Mouse (Mus musculus) heart, adult 18-20 months (tissue): ENCODE data around the gene Axl. TPM values are rescaled to one million over a fixed set of nuclear protein-coding genes. Genes with fewer than 3 reads are reported as not detected.

Experiments used
- DNase-seq, 2 experiments: peaks; one replicate each; pipeline ENCODE4 v3.0.0; 2021 to 2022; ENCODE audit warnings: mixed read lengths in 1 of 2
- long read RNA-seq, 2 experiments: library from polyadenylated mRNA; stranded (forward); transcript quantifications; one replicate each; pipeline ENCODE4 v2.0.0; 2021
- total RNA-seq, 2 experiments: library from RNA; stranded (reverse); gene quantifications; 2 replicates each; pipeline ENCODE4 v1.2.3; 2021

The Axl gene
- total RNA-seq = 10 to 100 TPM; 52.0 to 57.2 TPM
- long read RNA-seq, experiment 1, full-length matches to known transcripts = 22 of 32 reads
- long read RNA-seq, experiment 1, partial matches to known transcripts = 6 of 32 reads
- long read RNA-seq, experiment 1, other reads (novel, unspliced or antisense) = 4 of 32 reads
- long read RNA-seq, experiment 2, full-length matches to known transcripts = 12 of 19 reads
- long read RNA-seq, experiment 2, partial matches to known transcripts = 0 of 19 reads
- long read RNA-seq, experiment 2, other reads (novel, unspliced or antisense) = 7 of 19 reads

DNA sequence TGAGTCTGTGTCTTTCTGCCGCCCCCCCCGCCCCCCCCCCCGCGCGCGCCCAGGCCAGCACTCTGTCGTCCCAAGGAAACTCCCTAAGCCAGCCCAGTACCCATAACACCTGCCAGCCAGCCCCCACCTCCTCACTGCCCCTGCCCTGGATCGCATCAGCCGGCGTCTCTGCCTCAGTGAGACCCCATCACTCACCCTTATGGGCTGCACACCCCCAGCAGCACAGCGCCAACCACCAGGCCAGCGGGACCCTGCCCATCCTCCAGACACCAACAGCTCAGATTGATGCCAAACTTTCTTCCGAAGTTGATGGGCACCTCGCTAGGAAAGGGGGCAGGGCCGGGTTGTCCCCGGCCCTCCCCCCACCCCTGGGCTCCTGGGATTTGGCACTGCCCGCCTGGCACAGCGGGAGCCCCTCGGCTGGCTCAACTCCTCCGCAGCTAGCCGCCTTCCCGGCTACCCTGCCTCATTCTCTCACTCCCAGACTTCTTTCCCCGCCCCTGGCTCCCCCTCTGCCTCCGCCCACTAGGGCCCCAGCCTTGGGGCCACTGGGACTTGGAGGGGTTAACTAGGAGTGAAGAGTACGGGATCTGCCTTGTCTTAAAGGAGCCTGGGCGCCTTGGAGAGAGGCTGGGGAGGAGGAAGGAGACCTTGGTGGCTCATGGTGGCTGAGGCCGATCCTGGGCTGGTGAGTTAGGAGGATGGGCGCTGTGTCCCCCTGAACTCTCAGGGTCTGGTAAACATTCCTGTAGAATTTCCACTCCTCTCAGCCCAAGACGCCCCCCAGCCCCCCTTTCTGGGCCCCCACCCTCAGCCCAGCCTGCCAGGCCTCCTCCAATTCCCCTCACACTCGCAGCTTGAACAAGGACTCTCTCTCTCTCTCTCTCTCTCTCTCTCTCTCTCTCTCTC lies at the start of gene Axl:
TSS of gene Axl (minus strand) at position 486 of the 909 bp plus-strand sequence.
- peak; percentile 90 for DNase-seq

DNA sequence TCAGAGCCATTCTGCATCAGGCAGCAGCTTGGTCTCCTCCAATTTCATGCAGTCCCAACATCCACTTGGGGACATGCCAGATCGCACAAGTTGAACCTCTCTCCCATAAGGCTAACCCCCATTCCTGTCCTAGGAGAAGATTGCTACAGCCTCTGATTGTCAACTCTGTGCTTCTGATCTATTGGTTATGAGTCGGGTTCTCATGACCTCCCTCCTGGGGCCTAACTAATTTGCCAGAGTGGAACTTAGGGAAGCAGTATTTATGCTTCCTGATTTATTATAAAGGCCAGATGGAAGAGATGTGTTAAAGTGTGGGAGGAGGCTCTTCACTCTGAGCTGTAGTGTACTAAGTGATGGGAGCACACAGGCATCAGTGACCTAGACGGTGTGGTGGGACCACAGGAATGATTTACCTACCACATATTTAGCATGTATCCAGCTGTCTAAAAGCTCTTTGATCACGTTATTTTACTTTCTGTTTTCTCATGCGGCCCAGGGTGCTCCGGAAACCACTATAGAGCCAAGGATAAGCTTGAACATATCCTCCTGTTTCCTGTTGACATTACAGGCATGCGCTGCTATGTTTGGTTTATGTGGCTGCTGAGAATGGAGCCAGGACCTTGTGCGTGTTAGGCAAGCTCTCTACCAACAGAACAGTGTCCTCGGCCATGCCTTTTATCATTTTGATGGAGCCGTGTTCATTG lies 46.8 kb upstream of the Axl start:
- no peak for DNase-seq

DNA sequence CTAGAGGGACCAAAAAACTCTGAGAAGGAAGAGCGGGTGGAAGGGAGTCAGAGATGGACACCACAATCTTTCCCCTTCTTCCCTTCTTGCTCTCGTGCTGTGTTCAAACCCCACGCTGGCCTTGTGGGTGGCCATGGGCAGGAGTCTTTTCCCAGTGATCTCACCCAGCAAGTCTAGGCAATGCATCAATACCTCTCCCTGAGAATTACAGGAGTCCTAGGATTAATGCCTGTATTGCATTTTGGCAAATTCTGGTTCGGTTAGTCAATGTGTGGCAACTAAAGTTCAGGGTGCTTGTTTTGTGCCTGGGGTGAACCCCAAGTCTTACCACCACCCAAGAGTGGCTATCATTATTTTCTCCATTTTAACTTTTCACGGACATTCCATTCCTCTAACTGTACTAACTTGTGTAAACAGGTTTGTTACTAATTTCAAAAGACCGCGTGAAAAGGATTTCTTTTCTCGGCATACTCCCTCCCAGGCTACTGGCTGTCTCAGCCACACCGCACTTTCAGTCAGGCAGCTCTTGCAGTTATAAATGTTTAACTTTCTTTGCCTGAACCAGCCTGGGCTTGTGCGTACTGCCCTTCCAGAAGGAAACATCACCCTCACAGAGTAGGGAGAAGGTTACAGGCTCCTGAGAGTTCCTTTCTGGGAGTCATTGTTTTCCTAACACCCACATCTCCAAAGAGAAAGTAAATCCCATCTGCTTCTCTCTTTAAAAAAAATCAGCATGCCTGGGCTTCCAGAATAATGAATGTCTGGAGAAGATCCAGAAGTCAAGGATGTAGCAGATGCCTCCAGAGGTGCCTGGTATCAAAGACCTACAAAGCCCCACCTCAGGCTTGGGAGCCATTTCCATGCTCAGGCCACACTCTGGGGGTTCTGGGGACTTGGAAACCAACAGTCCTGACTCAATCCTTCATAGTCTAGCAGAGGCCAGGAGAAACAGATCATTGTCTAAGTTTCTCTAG lies 43.3 kb upstream of the Axl start:
- peak; percentile 19 to 28 for DNase-seq

DNA sequence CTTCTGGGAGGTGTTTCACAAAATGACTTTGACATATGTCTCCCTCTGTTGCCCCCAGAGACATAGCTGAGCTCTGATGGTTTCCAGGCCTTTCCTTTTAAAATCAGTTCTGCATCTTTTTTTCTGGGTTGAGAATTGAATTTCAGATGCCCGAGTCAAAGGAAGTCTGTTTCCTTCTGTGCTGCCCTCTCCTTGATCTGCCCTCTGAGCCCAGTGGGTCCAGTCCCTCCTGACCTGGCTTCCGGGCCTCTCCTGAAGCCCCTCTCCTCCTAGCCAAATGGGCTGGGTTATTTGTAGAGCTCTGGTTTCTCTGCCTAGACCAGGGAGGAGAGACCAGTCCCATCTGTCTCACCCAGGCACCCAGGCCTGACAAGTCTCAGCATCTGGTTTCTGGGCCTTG lies 41.7 kb upstream of the Axl start:
- no peak for DNase-seq

DNA sequence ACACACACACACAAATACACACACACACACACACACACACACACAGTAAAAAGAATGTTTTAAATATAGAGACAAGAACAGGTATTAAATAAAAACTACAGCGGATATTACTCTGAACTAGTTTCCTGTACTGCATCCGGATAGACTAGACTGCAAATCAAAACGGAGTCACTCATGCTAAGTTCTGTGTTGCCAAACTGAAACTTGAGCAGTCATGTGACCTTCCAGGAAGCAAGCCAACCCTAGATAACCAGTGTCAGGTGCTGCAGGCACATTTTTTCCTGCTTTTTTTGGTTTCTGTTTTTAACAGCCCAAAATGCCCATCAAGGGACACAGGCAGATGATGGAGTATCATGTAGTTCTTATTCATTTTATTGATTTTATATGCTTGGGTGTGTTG lies 38.7 kb upstream of the Axl start:
- DNase-seq = peak; percentile 83 to 87

DNA sequence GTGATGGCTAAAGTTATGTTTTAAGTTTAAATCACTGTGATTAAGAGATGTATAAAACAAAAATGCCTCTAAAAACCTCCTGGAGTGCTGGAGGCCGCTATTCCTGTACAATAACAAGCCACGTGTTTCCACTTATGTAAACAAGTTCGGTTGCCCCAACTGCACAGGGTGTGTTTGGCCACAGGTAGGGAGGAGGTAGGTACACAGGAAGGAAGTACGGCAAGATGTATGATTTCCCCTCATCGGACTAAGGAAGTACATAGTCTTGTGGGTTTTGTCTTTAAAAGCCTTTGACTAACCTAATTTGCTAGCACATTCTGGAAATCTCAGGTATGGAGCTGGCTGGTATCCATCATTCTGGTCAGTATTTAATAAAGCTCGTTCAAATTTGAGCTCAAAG lies 37.5 kb upstream of the Axl start:
- DNase-seq = no peak

DNA sequence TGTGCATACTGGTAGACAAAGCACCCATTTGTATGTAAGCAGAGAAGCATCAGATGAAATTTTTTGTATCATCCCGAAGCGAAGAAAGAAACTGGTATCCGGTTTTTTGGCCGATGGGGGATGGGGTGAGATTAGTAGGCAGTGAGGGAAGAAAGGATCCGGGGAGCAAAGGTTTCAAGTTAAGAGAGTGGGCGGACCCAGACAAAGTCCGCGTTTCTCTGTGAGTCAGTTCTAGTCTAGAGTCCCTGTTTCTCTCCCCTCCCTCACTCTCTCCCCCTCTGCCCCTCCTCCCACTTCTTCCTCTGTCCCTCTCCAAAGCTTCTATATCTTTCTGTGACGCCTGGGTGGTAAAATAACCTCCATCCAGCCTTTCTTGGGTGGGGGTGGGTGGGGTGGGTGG lies 36.5 kb upstream of the Axl start:
- DNase-seq = no peak

DNA sequence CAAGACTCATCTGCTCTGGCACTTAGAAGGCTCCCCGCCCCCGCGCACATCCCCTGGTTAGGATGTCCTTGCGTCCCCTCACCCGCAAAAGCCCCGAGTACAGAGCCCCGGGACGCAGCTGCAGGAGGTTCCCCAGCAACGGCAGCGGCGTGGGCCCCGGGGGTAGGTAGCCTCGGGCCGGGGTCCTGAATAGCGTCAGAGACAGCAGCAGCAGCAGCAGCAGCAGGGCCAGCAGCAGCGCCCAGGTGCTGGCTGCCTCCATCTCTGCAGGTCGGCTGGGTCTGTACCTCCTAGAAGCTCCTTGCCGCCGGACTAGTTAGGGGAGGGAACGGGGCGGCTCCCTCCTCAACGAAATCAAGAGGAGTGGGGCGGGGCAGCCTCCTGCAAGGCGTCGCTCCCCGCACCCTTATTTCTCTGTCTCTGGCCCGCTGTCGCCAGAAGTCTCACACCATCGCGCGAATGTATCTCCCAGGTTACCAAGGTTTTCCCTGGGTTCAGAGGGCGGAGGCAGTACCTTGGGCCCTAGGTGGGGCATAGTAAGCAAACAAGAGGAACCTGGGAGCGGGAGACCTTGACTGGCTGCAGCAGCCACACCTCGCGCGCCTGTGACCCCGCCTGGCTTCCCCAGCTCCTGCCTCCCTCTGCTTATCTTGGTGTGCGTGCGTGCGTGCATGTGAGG lies 27.9 kb upstream of the Axl start, which contains the start of gene Cyp2s1:
TSS of gene Cyp2s1 (minus strand) at position 673 of the 679 bp plus-strand sequence.
- peak in 1 of 2 experiments; percentile 29 for DNase-seq

DNA sequence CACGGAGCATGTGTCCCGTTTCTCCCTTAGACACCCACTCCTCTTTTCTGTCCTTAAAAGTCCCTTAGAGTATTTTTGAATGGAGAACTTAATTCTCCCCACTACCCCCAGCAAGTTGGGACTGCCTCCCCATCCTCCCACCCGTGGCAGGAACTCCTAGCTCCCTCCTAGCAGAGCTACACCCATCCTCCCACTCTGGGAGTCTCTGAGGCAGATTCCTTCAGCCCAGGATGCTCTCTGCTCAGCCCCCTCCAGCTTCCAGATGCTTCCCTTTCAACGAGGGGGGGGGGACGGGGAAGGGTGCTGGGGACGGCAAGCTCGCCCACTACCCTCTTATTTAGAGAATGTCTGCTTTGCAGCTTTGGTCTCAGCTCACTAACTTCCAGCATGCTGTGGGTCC lies 27.1 kb upstream of the Axl start:
- no peak for DNase-seq

DNA sequence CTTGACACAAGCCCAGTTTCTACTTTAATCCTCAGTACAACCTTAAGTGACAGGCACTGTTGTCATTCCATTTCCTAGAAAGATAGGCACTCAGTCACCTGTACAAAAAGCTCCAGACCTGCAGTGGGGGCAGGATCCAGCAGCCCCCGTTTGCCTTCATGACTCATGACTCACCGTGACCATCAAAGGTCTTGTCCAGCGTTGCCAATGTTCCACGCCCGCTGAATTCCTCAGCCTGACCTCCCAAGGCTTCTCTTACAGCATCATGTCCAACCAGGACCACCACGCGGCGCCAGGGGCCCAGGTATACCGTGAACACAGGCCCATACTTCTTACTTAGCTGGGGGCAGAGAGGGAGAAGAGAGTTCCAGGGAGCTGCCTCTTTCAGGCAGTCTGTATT lies 26.2 kb upstream of the Axl start:
- DNase-seq = no peak

DNA sequence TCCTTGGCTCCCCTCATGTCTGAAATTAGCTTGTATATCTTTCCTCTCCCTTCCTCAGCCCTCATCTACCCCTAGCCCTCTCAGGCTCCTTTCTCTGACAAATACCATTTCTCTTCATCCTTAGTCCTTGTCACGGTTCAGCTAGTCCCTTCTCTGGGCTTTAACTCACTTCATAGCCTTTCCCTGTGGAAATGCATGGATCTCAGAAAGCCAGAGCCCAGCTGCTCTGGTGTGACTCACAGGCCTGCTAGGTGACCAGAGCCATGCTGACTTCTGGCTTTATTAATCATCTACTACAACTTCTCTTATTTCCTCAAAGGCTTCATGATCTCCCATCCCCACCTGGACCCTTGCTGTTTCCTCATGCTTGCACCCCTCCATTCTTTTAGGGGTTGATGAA lies 23.7 kb upstream of the Axl start:
- DNase-seq = no peak

DNA sequence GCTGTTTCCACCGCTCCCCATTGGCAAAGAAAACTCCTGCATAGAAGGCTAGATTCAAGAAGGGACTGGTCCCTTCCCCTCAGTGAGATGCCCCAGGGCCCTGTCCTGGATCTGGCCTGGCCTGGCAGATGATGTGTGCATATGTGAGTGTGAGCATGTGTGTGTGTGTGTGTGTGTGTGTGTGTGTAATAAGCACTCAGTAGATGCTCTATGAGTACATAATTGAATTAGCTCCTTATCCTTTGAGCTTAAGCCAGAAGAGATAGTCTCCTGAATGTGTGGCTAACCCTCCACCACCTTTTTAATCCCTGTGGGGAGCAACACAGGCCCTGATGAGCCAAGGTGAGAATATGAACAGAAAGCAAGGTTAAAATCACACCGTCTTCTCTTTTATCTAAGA lies 23.2 kb upstream of the Axl start:
- DNase-seq = no peak

DNA sequence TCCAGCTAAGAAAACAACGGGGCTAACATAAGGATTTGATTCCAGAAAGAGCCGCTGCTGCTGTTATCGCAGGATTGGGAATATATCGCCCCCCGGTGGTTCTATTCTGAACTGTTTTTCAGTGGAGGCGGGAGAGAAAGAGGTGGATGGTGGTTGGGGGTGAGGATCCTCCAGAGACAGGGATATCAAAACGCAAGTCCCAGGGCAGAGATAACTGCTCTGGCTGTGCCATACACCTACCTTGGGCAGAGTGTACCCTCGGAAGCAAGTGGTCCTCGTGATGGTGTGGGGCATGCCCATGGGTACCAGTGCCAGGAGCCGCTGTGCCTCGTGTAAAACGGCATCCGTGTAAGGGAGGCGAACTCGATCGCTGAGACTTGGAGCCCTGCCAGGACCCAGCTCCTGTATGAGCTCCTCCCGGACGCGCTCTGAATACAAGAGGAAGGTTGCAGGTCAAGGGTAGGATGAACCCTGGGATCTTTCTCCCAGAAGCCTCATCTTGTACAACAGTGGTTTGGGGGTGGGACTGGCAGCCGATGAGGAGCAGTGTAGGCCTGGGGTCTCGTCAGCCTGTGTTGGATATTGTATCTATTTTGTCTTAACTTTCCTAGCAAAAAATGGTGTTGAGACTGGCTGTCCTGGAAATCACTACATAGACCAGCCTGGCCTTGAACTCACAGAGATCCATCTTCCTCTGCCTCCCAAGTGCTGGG lies 17.3 kb upstream of the Axl start:
- peak; percentile 84 to 93 for DNase-seq

DNA sequence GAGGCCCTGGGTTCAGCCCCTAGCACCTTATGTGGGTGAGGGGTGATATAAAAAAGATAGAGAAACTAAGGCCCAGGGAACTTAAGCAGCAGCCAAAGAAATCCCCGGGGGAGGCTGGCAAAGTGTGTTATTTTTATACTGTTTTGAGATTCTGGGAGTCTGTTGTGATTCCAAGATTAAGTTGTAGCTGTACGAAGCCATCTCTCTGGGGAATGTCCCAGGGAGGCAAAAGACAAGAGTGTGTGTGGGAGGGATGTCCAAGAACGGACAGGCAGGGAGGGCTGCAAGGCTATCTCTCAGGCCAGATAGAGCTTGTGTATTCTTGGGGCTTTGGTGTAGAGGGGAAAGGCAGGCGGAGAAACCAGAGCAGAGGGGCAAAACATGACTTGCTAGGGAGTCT lies 16.3 kb upstream of the Axl start:
- DNase-seq = peak in 1 of 2 experiments; percentile 46

DNA sequence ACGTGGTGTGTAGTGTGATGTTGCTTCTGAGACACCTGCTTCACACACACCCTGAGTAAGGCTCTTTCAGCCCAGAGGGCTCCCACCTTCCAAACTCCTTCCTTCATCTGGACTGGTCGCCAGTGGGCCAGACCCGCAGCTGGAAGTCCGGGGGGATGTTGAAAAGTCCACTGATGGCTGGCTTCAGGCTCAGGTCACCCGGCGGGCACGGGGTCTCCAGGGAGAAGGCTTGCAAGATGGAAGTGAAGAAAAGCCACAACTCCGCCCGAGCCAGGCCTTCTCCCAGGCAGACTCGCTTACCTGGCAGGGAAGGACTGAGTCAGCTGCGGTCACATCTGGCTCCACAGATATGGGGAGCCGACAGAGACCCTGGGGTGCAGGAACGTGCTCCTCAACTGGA lies 15.0 kb upstream of the Axl start:
- peak; percentile 65 to 68 for DNase-seq

DNA sequence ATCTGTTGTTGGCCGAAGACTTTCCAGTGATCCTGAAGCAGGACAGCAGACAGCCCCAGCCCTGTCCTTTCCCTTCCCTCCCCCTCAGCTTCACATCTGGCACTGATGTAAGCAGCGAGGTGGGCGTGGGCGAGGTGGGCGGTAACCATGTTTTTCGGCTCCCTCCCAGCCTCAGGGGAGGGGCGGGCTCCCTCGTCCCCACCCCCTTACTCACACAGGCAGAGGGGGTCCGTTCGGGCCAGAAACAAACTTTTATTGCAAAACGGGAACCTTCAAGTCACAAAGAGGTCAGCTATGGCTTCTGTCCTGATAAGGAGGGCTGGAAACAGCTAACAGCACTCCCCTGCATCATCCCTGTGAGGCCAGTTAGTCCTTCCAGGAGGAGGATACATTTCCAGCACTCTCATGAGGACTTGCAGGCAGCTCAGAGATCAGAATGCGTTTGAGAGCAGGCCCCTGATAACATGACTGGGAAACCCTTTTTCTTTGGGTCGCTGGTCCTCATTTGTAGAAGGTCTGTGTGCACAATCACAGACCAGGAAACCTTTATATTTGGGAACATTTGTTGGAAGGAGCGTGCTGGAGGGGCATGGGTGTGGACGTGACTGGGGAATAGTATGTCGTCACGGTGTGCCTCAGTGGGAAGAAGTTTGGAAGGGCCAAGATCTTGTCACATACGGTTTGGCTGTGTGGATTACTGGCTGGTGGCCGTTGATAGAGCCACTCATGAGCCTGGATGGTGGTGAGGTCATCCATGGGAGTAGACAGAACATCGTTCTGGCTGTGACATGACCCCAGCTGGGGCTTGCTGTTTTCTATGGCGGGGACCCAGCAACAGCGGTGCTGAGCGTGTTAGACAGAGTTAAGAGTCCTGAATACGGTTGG lies 14.0 kb upstream of the Axl start:
- peak; percentile 92 to 94 for DNase-seq

DNA sequence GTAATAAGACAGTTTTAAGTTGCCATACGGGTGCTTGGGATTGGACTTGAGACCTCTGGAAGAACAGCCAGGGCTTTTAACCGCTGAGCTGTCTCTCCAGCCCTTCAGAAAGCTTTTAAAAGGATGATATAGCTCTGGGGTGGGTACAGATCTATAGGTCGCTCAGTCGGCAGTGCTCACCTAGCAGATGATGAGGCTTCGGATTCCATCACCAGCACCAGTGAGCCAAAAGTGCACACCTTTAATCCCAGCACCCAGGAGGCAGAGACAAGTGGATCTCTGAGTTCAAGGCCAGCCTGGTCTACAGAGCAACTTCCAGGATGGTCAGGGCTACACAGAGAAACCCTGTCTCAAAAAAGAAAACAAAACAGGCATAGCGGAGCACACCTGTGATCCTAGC lies 12.5 kb upstream of the Axl start:
- no peak for DNase-seq

DNA sequence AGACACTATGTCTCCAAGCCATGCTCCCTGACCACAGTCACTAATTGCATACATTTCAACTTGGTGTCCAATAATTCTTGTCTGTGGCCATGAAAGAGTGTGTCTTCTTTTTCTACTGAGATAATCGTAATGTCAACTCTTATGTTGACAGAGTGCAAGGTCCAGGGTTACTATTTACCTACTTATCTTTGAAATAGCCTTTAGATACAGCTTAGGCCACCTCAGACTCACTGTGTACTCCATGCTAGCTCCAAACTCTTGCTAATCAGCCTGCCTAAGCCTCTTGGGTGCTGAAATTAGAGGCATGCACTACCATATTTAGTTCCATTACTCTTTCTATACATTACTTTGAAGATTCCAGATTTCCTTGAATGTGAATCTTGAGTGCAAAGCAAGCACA lies 10.9 kb upstream of the Axl start:
- DNase-seq = no peak

DNA sequence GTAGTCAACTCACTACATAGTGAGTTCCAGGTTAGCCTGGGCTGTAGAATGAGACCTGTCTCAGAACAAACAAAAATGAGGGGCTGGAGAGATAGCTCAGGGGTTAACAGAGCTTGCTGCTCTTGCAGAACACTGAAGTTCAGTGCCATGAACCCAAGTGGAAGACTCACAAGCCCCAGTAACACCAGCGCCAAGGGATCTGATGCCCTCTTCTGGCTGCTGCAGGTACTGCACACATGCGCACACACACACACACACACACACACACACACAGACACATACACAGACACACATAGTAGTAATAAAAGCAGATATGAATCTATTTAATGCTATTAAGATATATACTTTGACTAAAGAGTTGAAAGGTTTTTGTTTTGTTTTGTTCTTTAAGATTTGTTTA lies 10.0 kb upstream of the Axl start:
- DNase-seq = no peak
